9 mouse cellular contexts compared by ENCODE assay signal in genomic region chr12:112560176-112560797, GRCm38 (mm10). TPM values are rescaled to one million over a fixed set of nuclear protein-coding genes. Genes with fewer than 3 reads are reported as not detected.
A peak's percentile ranks its signal among the peaks of the same experiment; 100 is the strongest.
DNase-seq lines count a peak whose midpoint lies in the region; ATAC-seq and TF ChIP-seq lines count a peak whose summit lies in the region.
"Had no signal": no experiment of that assay in that cellular context is flagged by ENCODE, and none has a peak within 500 bp of the region (broad histone marks: within the 10 kb centered on the region; RNA-seq: fewer than 3 reads in every experiment).

No protein-coding gene starts in this region.

- H3K27ac ChIP-seq in lung, embryonic 14.5 days (ENCODE audit: low read depth): no peak overlapping the region

- H3K36me3 ChIP-seq in lung, embryonic 14.5 days (ENCODE audit: insufficient read depth): no peaks in the 10 kb centered on the region

- H3K4me1 ChIP-seq in lung, embryonic 14.5 days (ENCODE audit: insufficient read depth): no peaks in the 10 kb centered on the region

- no peak overlapping the region for H3K4me3 ChIP-seq in lung, embryonic 14.5 days (ENCODE audit: low read depth, low read length)

- H3K4me2 ChIP-seq in lung, embryonic 14.5 days: no peak overlapping the region

- peak; percentile 43 for DNase-seq in lung, embryonic 14.5 days
- DNase-seq in lung, postnatal 25 days (ENCODE audit: low spot score): no peak
- DNase-seq in adipocyte (ENCODE audit: low spot score): peak; percentile 47
- peak; percentile 14 for DNase-seq in kidney, adult 18-20 months
- DNase-seq in naive thymus-derived CD4-positive, alpha-beta T cell, adult 2 months (ENCODE audit: low read depth): peak; percentile 12
- DNase-seq in cerebellum, adult 11-12 months: no peak
- no peak for DNase-seq in urinary bladder, postnatal 36 days (ENCODE audit: low spot score in 2 of 2)
- DNase-seq: left cerebral cortex, postnatal 4 days had no signal

- H3K27me3 ChIP-seq in lung, embryonic 14.5 days (ENCODE audit: insufficient read depth, low read length): no peaks in the 10 kb centered on the region

- TF ChIP-seq CTCF in lung, embryonic 14.5 days (IDR thresholded peaks at IDR 0.05; ENCODE audit: low read depth): peak; percentile 57

- no peak overlapping the region for H3K9ac ChIP-seq in lung, embryonic 14.5 days

- peak; percentile 49; the same call in 1 of the 2 replicates for ATAC-seq in lung, embryonic 14.5 days (ENCODE audit: insufficient read depth)
- ATAC-seq in monocyte, adult 5-6 weeks (replicated peaks; ENCODE audit: insufficient number of reproducible peaks, low FRiP score, low TSS enrichment, poor library complexity, severe bottlenecking): no peak

- 57% methylated on average over 5 of the region's 5 CpGs for WGBS in lung, embryonic 14.5 days

- H3K9me3 ChIP-seq in lung, embryonic 14.5 days (ENCODE audit: low read depth, low read length): no peaks in the 10 kb centered on the region

RNA-seq across cellular contexts. Expression of gene Inf2, which starts 28.3 kb away (rescaled TPM):
- polyA plus RNA-seq in lung, embryonic 14.5 days (2014; fragmentation: Nextera tagmentation; extraction: Ambion mirVana): 4.5 and 5.2 TPM in 2 replicates
- total RNA-seq in monocyte, adult 5-6 weeks (2017): 2.1 to 13.1 TPM (median 5.6 TPM) in 3 replicates

RNA-seq across cellular contexts. Expression of gene Tmem179, which starts 43.7 kb away (rescaled TPM):
- 0.12 and 0.32 TPM in 2 replicates for polyA plus RNA-seq in lung, embryonic 14.5 days (2014; fragmentation: Nextera tagmentation; extraction: Ambion mirVana)
- not detected in 3 replicates for total RNA-seq in monocyte, adult 5-6 weeks (2017)

RNA-seq across cellular contexts. Expression of gene Adssl1, which starts 59.6 kb away (rescaled TPM):
- 3.8 and 5.0 TPM in 2 replicates for polyA plus RNA-seq in lung, embryonic 14.5 days (2014; fragmentation: Nextera tagmentation; extraction: Ambion mirVana)
- 81.5 to 125 TPM (median 102 TPM) in 3 replicates for total RNA-seq in monocyte, adult 5-6 weeks (2017)

Comparison
In these comparisons a context has a peak if more than half of its experiments do, and no peak if none do; other contexts are left out.
1. DNase-seq: peak in lung, embryonic 14.5 days (single experiment), adipocyte (single experiment), kidney, adult 18-20 months (single experiment) and naive thymus-derived CD4-positive, alpha-beta T cell, adult 2 months (single experiment); none in lung, postnatal 25 days (single experiment), cerebellum, adult 11-12 months (single experiment) and urinary bladder, postnatal 36 days (0 of 2).